Mouse (Mus musculus) stomach, embryonic 14.5 days (tissue): ENCODE data around the gene Cela2a. TPM values are rescaled to one million over a fixed set of nuclear protein-coding genes. Genes with fewer than 3 reads are reported as not detected.
"Not testable (repeated sequence)": the region's sequence is repeated elsewhere in the genome, so short reads cannot be mapped to it uniquely, and the experiment has no call there.

Experiments
- ATAC-seq: fragments of 200-750 bp; cut with Nextera tagmentation; 2 replicates; pipeline ENCODE4 v1.8.0; 2017; ENCODE audit warnings: low read depth, moderate TSS enrichment; ENCODE audit not compliant: insufficient number of reproducible peaks, insufficient read depth, low FRiP score
- H3K27ac ChIP-seq: fragments of 300-500 bp; sonication (generic); 2 replicates; pipeline ENCODE4 v1.5.1; 2014; ENCODE audit warnings: mild to moderate bottlenecking, low read length, moderate library complexity, mixed read lengths
- H3K27me3 ChIP-seq: fragments of 300-500 bp; sonication (generic); 2 replicates; pipeline ENCODE4 v1.6.1; 2014; ENCODE audit warnings: low read length, control low read depth, mixed read lengths; ENCODE audit not compliant: control insufficient read depth, insufficient read depth
- H3K36me3 ChIP-seq: fragments of 300-500 bp; sonication (generic); 2 replicates; pipeline ENCODE4 v1.6.1; 2014; ENCODE audit warnings: mild to moderate bottlenecking, control low read depth, low read length, moderate library complexity, mixed read lengths; ENCODE audit not compliant: control insufficient read depth, insufficient read depth
- H3K4me1 ChIP-seq: fragments of 300-500 bp; sonication (generic); 2 replicates; pipeline ENCODE4 v1.6.1; 2014; ENCODE audit warnings: low read length, control low read depth, mixed read lengths; ENCODE audit not compliant: control insufficient read depth, insufficient read depth
- H3K4me2 ChIP-seq: fragments of 300-500 bp; sonication (generic); replicated peaks from 2 replicates; pipeline ENCODE4 v1.6.1; 2014; ENCODE audit warnings: low read depth, low read length, control low read depth
- H3K4me3 ChIP-seq: fragments of 300-500 bp; sonication (generic); 2 replicates; pipeline ENCODE4 v1.5.1; 2014; ENCODE audit warnings: low read depth, low read length, control low read depth
- H3K9ac ChIP-seq: fragments of 300-500 bp; sonication (generic); replicated peaks from 2 replicates; pipeline ENCODE4 v1.6.1; 2014; ENCODE audit warnings: low read depth, mild to moderate bottlenecking, control low read depth, low read length, moderate library complexity, mixed read lengths
- H3K9me3 ChIP-seq: fragments of 300-500 bp; sonication (generic); 2 replicates; pipeline ENCODE4 v1.6.1; 2016; ENCODE audit warnings: low read depth, low read length, control low read depth; ENCODE audit not compliant: control insufficient read depth
- WGBS: fragments of 180-500 bp; shearing (Covaris S2); extraction: QIAGEN DNeasy Blood & Tissue Kit; methylation state at CpG from one replicate; pipeline ENCODE4 v1.1.7; 2014; 5-methylcytosine and 5-hydroxymethylcytosine counted together
- polyA plus RNA-seq: library from polyadenylated mRNA; unstranded; fragments of >200 nt; fragmentation: Nextera tagmentation; extraction: Ambion mirVana; gene quantifications from 2 replicates; pipeline ENCODE4 v1.2.1, GENCODE M21; 2014

Gene Cela2a
- polyA plus RNA-seq, 1 experiment from 2014 or later: not detected

DNA sequence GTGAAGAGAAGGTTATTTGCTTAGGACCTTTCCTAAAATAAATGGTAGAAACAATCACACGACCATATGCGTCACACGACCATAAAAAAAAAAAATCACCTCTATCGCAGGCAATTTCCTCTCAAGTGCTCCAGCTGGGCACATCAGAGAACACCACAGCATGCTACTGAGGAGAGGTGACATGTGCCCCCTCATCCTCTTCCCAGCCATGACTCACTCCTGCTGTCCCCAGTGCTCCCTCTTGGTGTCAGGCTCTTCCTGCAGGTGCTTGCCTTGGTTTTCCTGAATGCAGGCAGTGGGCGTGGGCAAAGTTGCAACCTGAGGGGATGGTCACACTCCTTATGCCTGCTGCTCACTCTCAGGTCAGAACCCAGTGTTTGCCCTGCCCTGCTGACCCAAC lies 41.1 kb downstream of the Cela2a start:
- no peak overlapping the region for H3K4me3 ChIP-seq
- ATAC-seq: no peak
- 82% methylated on average over 5 of the region's 5 CpGs for WGBS
- H3K4me2 ChIP-seq: no peak overlapping the region
- H3K36me3 ChIP-seq: peaks cover 42% of the 10 kb centered on the region
- no peaks in the 10 kb centered on the region for H3K27me3 ChIP-seq
- peaks cover 4% of the 10 kb centered on the region; the same call in 1 of the 2 replicates for H3K4me1 ChIP-seq
- H3K9ac ChIP-seq: no peak overlapping the region
- no peaks in the 10 kb centered on the region for H3K9me3 ChIP-seq
- H3K27ac ChIP-seq: no peak overlapping the region

- Histone ChIP-seq H3K4me1 (no peaks in the 10 kb centered on the region), H3K27me3 (no peaks in the 10 kb centered on the region), H3K36me3 (peaks cover 47% of the 10 kb centered on the region), H3K4me3 (no peak overlapping the region), H3K9ac (no peak overlapping the region), H3K27ac (no peak overlapping the region), H3K9me3 (no peaks in the 10 kb centered on the region), H3K4me2 (no peak overlapping the region)
- ATAC-seq: no peak
- 98% methylated on average over 8 of the region's 8 CpGs for WGBS
Measured at GRCm38 (mm10) chr4:141781201-141781985, 44.6 kb downstream of the Cela2a start.

- WGBS: 89% methylated on average over 8 of the region's 8 CpGs
- H3K9me3 ChIP-seq: no peaks in the 10 kb centered on the region
- H3K9ac ChIP-seq: no peak overlapping the region
- no peak overlapping the region for H3K27ac ChIP-seq
- H3K4me3 ChIP-seq: no peak overlapping the region
- no peak for ATAC-seq
- H3K27me3 ChIP-seq: no peaks in the 10 kb centered on the region
- peaks cover 49% of the 10 kb centered on the region for H3K36me3 ChIP-seq
- no peaks in the 10 kb centered on the region for H3K4me1 ChIP-seq
- no peak overlapping the region for H3K4me2 ChIP-seq
Measured at GRCm38 (mm10) chr4:141779828-141780227, 46.1 kb downstream of the Cela2a start.

DNA sequence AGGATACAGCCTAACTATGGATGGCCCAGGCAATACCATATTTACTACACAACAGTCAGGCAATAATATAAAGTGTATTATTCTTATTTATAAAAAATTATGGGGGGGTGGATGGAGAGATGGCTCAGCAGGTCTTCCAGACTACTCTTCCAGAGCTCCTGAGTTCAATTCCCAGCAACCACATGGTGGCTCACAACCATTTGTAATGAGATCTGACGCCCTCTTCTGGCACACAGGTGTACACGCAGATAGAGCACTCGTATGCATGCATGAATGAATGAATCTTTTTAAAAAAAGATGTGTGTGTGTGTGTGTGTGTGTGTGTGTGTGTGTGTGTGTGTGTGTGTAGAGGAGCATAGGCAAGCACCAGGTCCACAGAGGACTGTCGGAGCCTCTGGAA lies 52.9 kb downstream of the Cela2a start:
- H3K27me3 ChIP-seq, H3K4me2 ChIP-seq, H3K27ac ChIP-seq, H3K4me1 ChIP-seq, ATAC-seq, H3K4me3 ChIP-seq, H3K9me3 ChIP-seq, H3K9ac ChIP-seq: not testable (repeated sequence)
- H3K36me3 ChIP-seq: peaks cover 56% of the 10 kb centered on the region
- WGBS: 86% methylated on average over 4 of the region's 4 CpGs

DNA sequence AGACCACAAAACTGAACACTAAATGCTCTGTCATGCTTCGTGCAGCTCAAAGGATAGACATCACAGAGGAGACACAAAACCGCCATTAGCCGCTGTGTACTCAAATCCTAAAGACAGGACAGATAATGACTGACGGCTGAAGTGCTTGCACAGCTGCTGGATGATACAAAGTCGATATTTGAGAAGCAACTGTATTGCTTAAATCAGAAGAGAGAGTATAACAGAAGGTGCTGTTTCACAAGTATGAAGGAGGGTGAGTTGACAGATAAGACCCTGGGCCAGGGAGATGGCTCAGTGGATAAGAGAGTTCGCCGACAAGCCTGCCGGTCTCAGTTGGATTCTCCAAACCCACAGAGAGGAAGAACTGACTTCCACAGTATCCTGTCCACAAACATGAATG lies 54.1 kb downstream of the Cela2a start:
- 91% methylated on average over 8 of the region's 8 CpGs for WGBS
- ATAC-seq: no peak

DNA sequence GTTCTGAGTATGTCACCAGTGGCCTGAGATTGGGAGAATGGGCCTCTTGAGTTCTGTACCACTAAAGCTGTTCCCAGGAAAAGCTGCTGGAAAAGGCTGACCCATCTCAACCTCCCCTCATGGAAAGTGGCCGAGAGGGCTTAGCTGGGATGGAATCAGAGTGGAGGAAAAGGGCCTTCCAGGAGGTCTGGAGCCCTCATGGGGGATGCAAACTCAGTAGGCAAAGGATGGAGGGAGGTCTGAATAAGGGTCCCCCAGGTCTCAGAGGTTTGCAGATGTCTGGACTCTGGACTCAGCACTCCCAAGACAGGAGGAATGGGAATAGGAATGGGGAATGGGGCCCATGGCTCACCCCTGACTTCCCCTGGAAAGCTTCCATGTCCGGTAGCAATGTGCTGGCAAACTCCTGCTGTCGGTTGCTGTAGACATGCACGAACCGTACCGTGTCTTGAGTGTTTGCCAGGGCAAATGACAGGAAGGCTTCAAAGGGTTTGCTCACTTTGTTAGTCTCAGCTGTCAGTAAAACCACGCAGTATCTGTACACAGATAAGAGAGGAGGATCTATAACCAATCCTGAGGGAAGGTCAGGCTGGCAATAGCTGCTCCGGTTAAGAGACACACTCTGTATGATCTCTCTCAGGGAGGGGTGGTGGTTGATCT lies 56.3 kb downstream of the Cela2a start:
- Histone ChIP-seq H3K27me3 (no peaks in the 10 kb centered on the region), H3K4me3 (no peak overlapping the region), H3K9ac (no peak overlapping the region), H3K36me3 (peaks cover 53% of the 10 kb centered on the region), H3K4me1 (peaks cover 11% of the 10 kb centered on the region), H3K27ac (no peak overlapping the region), H3K9me3 (no peaks in the 10 kb centered on the region), H3K4me2 (no peak overlapping the region)
- no peak for ATAC-seq
- WGBS: 78% methylated on average over 8 of the region's 8 CpGs

More for the DNA sequence above, 54.1 kb downstream of the Cela2a start:
- no peaks in the 10 kb centered on the region for H3K27me3 ChIP-seq
- no peak overlapping the region for H3K9ac ChIP-seq
- H3K4me1 ChIP-seq: peaks cover 6% of the 10 kb centered on the region
- no peak overlapping the region for H3K27ac ChIP-seq
- peaks cover 59% of the 10 kb centered on the region for H3K36me3 ChIP-seq
- H3K4me3 ChIP-seq: no peak overlapping the region
- H3K9me3 ChIP-seq: no peaks in the 10 kb centered on the region
- no peak overlapping the region for H3K4me2 ChIP-seq

- H3K36me3 ChIP-seq: peaks cover 54% of the 10 kb centered on the region
- H3K4me2 ChIP-seq: no peak overlapping the region; the same call in 1 of the 2 replicates
- H3K9me3 ChIP-seq: no peaks in the 10 kb centered on the region
- H3K27ac ChIP-seq: peak overlapping the region; percentile 80
- H3K4me3 ChIP-seq: no peak overlapping the region
- H3K9ac ChIP-seq: no peak overlapping the region
- no peaks in the 10 kb centered on the region for H3K27me3 ChIP-seq
- 69% methylated on average over 19 of the region's 19 CpGs for WGBS
- peaks cover 11% of the 10 kb centered on the region for H3K4me1 ChIP-seq
- ATAC-seq: peak; percentile 64
Measured at GRCm38 (mm10) chr4:141767353-141768036, 58.5 kb downstream of the Cela2a start.

- H3K4me2 ChIP-seq: no peak overlapping the region; the same call in 1 of the 2 replicates
- no peaks in the 10 kb centered on the region for H3K27me3 ChIP-seq
- H3K27ac ChIP-seq: peak overlapping the region; percentile 80
- 46% methylated on average over 19 of the region's 19 CpGs for WGBS
- peaks cover 55% of the 10 kb centered on the region for H3K36me3 ChIP-seq
- peaks cover 11% of the 10 kb centered on the region for H3K4me1 ChIP-seq
- ATAC-seq: peak; percentile 66; the same call in 1 of the 2 replicates
- H3K9me3 ChIP-seq: no peaks in the 10 kb centered on the region
- H3K9ac ChIP-seq: no peak overlapping the region
- H3K4me3 ChIP-seq: no peak overlapping the region
Measured at GRCm38 (mm10) chr4:141766668-141767352, 59.1 kb downstream of the Cela2a start.
